Mouse (Mus musculus) kidney, embryonic 15.5 days (tissue): ENCODE results near the gene Lrrc4c. TPM values are rescaled to one million over a fixed set of nuclear protein-coding genes. Genes with fewer than 3 reads are reported as not detected.

ENCODE experiments used
- ATAC-seq: fragments of 200-750 bp; cut with Nextera tagmentation; replicated peaks from 2 replicates; pipeline ENCODE4 v1.8.0; 2017; ENCODE audit warnings: moderate TSS enrichment; ENCODE audit not compliant: low FRiP score
- H3K27ac ChIP-seq: fragments of 300-500 bp; sonication (generic); 2 replicates; pipeline ENCODE4 v1.5.1; 2015; ENCODE audit warnings: mild to moderate bottlenecking, inconsistent platforms
- H3K27me3 ChIP-seq: fragments of 300-500 bp; sonication (generic); 2 replicates; pipeline ENCODE4 v1.6.1; 2015; ENCODE audit warnings: inconsistent platforms
- H3K36me3 ChIP-seq: fragments of 300-500 bp; sonication (generic); 2 replicates; pipeline ENCODE4 v1.6.1; 2015; ENCODE audit warnings: inconsistent platforms
- H3K4me1 ChIP-seq: fragments of 300-500 bp; sonication (generic); 2 replicates; pipeline ENCODE4 v1.6.1; 2015; ENCODE audit warnings: inconsistent platforms
- H3K4me2 ChIP-seq: fragments of 300-500 bp; sonication (generic); 2 replicates; pipeline ENCODE4 v1.6.1; 2015; ENCODE audit warnings: moderate library complexity, mild to moderate bottlenecking, inconsistent platforms
- H3K4me3 ChIP-seq: fragments of 300-500 bp; sonication (generic); replicated peaks from 2 replicates; pipeline ENCODE4 v1.5.1; 2015; ENCODE audit warnings: mild to moderate bottlenecking, inconsistent platforms
- H3K9ac ChIP-seq: fragments of 300-500 bp; sonication (generic); 2 replicates; pipeline ENCODE4 v1.6.1; 2015; ENCODE audit warnings: mild to moderate bottlenecking, inconsistent platforms
- H3K9me3 ChIP-seq: fragments of 300-500 bp; sonication (generic); replicated peaks from 2 replicates; pipeline ENCODE4 v1.6.1; 2016; ENCODE audit warnings: inconsistent platforms
- WGBS: fragments of 180-500 bp; shearing (Covaris S2); methylation state at CpG from one replicate; pipeline ENCODE4 v1.1.7; 2015; ENCODE audit warnings: mixed read lengths; 5-methylcytosine and 5-hydroxymethylcytosine counted together
- polyA plus RNA-seq: library from polyadenylated mRNA; unstranded; fragments of >200 nt; fragmentation: Nextera tagmentation; extraction: Ambion mirVana; gene quantifications from 2 replicates; pipeline ENCODE4 v1.2.1, GENCODE M21; 2015

Lrrc4c gene
- polyA plus RNA-seq, 1 experiment from 2014 or later: 1.4 TPM

DNA sequence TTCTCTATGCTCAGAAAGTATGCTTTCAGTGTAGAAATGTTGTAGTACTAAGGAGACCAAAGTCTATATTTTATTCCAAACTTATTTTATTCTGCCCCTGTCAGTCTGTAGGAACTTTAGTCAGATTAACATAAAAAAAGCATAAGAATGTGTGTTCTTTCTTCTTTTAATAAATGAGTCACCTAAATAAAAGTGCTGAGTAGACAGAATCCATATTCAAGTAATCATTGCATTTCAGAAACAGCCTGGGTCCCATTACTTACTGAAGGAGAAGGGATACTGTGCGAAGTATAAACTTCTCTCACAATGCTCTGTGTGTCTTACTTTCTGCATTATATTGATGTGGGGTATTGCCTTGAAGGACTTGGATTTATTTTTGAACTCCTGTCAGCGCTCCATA is 255.8 kb downstream of the Lrrc4c start:
- 90% methylated on average over 2 of the region's 2 CpGs for WGBS

DNA sequence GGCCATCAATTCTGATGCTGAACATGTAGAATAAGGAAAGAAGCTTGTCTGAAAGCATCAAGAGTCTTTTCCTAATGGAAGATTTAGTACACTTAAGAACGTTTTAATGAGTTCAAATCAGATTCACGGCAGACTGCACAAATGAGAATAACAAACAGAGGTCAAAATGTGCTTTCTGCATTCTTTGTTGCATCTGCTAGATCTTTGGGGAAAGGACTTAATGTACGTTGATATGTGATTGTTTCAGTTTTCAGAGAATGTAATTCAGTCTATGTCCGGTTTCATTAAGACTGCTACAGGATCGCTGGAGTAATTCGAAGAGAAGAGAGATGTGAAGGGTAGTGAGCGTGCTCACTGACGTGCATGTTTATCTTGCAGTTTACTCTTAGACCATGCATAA is 259.7 kb downstream of the Lrrc4c start:
- H3K4me2 ChIP-seq: no peak overlapping the region
- WGBS: 62% methylated on average over 8 of the region's 8 CpGs
- H3K9me3 ChIP-seq: no peaks in the 10 kb centered on the region
- no peak for ATAC-seq
- H3K4me3 ChIP-seq: no peak overlapping the region
- no peaks in the 10 kb centered on the region for H3K27me3 ChIP-seq
- H3K36me3 ChIP-seq: no peaks in the 10 kb centered on the region
- H3K27ac ChIP-seq: no peak overlapping the region
- no peaks in the 10 kb centered on the region for H3K4me1 ChIP-seq
- no peak overlapping the region for H3K9ac ChIP-seq

More for the DNA sequence above, 255.8 kb downstream of the Lrrc4c start:
- Histone ChIP-seq H3K4me3 (no peak overlapping the region), H3K4me1 (no peaks in the 10 kb centered on the region), H3K9ac (no peak overlapping the region), H3K36me3 (no peaks in the 10 kb centered on the region), H3K27ac (no peak overlapping the region), H3K4me2 (no peak overlapping the region), H3K27me3 (no peaks in the 10 kb centered on the region), H3K9me3 (no peaks in the 10 kb centered on the region)
- ATAC-seq: no peak

DNA sequence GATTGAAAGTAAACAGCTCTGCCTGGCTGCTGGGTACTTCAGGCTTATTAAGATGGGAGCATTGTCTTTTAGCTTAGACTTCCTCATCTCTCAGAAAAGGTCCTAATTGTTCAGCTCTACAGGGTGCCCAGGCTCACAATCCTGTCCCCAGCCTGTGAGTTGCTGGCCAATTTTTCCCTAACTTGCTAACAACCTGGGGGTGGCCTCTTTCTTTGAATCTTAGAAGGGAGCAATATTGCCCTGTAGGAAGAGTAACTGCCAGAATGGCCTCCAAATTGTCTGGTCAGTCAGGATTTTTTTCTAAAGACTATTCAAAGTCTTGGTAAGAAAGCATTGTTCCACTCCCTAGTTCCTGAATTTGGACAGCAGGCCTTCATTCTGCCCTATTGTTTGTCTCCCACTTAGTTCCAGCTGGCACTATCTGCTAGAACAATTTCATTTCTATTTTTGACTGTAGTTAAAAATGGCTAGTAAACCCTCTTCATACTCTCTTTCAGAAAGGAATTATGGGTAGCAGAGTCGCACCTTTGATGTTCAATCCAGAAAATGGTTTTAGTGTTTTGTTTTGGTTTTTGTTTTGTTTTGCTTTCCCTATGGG is 262.3 kb downstream of the Lrrc4c start:
- no peaks in the 10 kb centered on the region for H3K36me3 ChIP-seq
- no peak for ATAC-seq
- H3K9ac ChIP-seq: no peak overlapping the region
- no peaks in the 10 kb centered on the region for H3K4me1 ChIP-seq
- no peaks in the 10 kb centered on the region for H3K27me3 ChIP-seq
- 90% methylated on average over 1 of the region's 1 CpGs for WGBS
- no peak overlapping the region for H3K4me3 ChIP-seq
- H3K27ac ChIP-seq: no peak overlapping the region
- H3K9me3 ChIP-seq: no peaks in the 10 kb centered on the region
- no peak overlapping the region for H3K4me2 ChIP-seq

DNA sequence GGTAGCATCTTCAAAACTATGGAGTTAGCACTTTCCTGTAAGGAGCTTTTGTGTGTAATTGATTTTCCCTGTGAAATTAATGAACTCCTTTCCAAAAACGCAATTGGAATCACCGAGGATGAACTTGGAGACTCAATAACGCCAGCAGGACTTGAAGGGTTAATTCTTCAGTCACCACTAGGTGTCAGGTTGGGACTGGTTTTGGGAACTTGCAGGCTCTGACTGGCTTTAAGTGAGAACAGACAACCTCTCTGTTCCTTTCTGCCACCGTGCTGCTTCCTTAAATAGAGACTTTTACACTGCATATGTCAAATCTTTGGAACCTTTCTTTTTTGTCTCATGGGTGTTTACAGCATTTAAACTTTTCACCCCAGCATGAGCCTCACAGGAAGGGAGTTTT is 267.7 kb downstream of the Lrrc4c start:
- no peaks in the 10 kb centered on the region for H3K36me3 ChIP-seq
- 8% methylated on average over 4 of the region's 4 CpGs for WGBS
- H3K9me3 ChIP-seq: no peaks in the 10 kb centered on the region
- no peak overlapping the region for H3K9ac ChIP-seq
- H3K4me3 ChIP-seq: no peak overlapping the region
- ATAC-seq: no peak; the same call in 1 of the 2 replicates
- no peaks in the 10 kb centered on the region for H3K4me1 ChIP-seq
- no peak overlapping the region for H3K27ac ChIP-seq
- no peak overlapping the region for H3K4me2 ChIP-seq
- no peaks in the 10 kb centered on the region for H3K27me3 ChIP-seq

DNA sequence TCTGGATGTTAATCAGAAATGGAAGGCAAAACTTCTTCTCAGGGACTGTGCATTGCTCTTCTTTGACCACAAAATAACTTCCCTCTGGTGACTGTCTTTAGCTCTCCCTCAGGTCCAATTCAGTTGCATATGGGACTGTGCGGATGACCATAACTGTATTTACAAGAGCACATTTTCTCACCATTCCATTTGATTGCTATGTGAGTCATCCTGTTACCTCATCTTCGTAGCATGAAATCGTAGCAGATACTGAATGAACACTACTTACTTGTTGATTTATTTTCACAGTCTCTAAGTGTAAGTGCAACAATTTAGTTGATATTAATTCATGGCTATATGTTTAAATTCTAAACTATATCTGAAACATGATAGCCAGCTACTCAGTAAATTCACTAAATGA is 286.8 kb downstream of the Lrrc4c start:
- Histone ChIP-seq H3K27me3 (no peaks in the 10 kb centered on the region), H3K4me2 (no peak overlapping the region), H3K4me1 (no peaks in the 10 kb centered on the region), H3K36me3 (no peaks in the 10 kb centered on the region), H3K27ac (no peak overlapping the region), H3K9me3 (no peaks in the 10 kb centered on the region), H3K4me3 (no peak overlapping the region), H3K9ac (no peak overlapping the region)
- no peak for ATAC-seq
- 90% methylated on average over 3 of the region's 3 CpGs for WGBS

DNA sequence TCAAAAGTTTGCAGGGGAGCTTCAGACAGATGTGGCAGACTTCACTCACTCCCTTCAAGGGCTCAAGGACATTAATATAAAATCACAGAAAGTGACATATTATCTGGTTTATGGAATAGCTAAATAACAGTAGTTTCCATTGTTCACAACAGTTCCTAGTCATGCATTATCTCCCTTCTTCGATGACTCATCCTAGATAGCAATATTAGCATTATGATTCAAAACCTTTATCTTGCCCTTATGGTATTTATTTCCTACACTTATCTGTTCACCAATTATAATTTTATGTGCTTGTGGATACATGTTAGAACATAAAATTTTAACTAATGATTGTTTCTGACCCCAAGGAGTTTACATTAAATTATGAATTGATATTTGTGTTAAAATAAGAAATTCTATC is 296.2 kb downstream of the Lrrc4c start:
- Histone ChIP-seq H3K4me2 (no peak overlapping the region), H3K4me3 (no peak overlapping the region), H3K27me3 (no peaks in the 10 kb centered on the region), H3K4me1 (no peaks in the 10 kb centered on the region), H3K9ac (no peak overlapping the region), H3K9me3 (no peaks in the 10 kb centered on the region), H3K36me3 (no peaks in the 10 kb centered on the region), H3K27ac (no peak overlapping the region)
- 70% methylated on average over 1 of the region's 1 CpGs for whole genome bisulfite sequencing
- ATAC-seq: no peak

DNA sequence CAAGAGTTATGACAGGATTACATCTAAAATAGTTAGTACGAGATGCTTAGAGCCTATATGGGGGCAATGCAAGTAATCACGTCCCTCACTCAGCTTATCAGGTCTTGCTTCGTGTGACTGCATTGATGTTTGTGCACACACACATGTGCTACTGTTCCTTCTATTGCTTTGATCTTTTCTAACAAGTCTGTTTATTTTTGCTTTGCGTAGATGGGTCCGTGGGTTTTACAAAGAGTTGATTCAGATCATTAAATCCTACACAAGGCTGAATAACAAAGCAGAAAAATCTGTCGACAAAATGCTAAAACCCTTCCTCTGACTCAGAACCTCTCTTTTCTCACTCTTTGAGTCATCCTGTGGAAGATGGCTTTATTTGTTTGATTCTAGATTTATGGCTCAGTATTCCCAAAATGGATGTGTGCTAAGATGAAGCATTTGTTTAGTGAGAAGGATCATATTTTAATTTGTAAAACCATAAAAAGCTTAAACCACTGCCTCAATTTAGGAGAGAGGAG is 300.8 kb downstream of the Lrrc4c start:
- H3K27me3 ChIP-seq: no peaks in the 10 kb centered on the region
- no peaks in the 10 kb centered on the region for H3K36me3 ChIP-seq
- ATAC-seq: no peak
- WGBS: 56% methylated on average over 6 of the region's 6 CpGs
- H3K27ac ChIP-seq: no peak overlapping the region
- H3K9me3 ChIP-seq: no peaks in the 10 kb centered on the region
- no peaks in the 10 kb centered on the region for H3K4me1 ChIP-seq
- H3K9ac ChIP-seq: no peak overlapping the region
- no peak overlapping the region for H3K4me3 ChIP-seq
- H3K4me2 ChIP-seq: no peak overlapping the region

DNA sequence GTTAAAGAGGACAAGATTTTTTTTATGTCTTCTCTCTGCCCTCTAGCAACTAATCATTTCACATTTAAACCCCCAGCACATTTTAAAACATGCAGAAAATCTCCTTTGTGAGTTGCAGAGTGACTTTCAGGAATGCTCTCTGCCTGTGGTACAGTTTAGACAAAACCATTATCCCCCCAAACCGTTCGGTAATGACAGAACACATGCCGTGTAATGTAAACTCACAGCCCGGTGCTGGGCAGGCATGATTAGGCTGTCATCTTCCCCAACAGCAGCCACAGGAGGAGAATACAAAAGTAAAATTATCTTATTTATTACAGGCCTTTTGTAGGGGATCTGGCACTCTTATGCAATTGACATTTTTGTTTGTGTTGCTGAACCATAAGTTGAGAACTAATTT is 349.1 kb downstream of the Lrrc4c start:
- Histone ChIP-seq H3K36me3 (no peaks in the 10 kb centered on the region), H3K4me3 (no peak overlapping the region), H3K4me1 (no peaks in the 10 kb centered on the region), H3K27me3 (no peaks in the 10 kb centered on the region), H3K9me3 (no peaks in the 10 kb centered on the region), H3K4me2 (no peak overlapping the region), H3K9ac (no peak overlapping the region), H3K27ac (no peak overlapping the region)
- WGBS: 53% methylated on average over 4 of the region's 4 CpGs
- no peak for ATAC-seq

DNA sequence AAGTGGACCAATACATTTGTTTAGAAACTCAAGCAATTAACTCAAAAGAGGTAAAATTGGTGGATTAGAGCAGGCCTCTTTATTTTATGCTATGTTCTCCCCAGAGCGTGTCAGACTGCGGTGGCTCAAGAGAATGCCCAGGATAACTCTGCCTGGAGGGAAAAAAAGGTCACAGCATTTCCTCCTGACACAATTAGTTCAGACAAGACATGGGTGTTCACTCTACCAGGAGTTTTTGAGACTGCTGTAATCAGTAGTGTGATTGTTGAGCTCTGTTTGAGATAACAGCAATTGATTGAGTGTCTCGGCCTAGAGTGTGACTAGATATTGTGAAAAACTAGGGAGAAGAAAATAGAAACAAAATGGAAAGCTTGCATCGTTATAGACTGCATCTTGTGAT is 363.8 kb downstream of the Lrrc4c start:
- Histone ChIP-seq H3K36me3 (no peaks in the 10 kb centered on the region), H3K9me3 (no peaks in the 10 kb centered on the region), H3K27ac (no peak overlapping the region), H3K9ac (no peak overlapping the region), H3K4me1 (no peaks in the 10 kb centered on the region), H3K4me2 (no peak overlapping the region), H3K4me3 (no peak overlapping the region), H3K27me3 (no peaks in the 10 kb centered on the region)
- 84% methylated on average over 4 of the region's 4 CpGs for WGBS
- ATAC-seq: no peak

DNA sequence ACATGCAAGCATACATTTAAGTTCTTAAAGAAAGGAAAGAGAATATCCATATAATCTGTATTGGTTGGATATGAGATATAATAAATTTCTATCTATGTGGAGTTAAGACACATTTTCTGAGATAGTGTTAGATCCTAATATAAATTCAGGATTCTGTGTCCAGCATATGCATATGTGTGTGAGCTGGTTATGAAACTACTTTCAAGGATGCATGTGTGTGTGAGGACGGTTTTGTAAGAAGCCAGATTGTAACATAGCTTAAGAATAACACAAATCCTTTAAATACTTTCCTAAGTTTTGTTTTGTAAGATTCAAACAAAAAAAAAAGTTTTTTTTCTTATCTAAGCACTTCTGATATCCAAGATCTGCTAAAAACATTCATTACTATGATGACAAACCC is 367.4 kb downstream of the Lrrc4c start:
- no peak for ATAC-seq
- H3K36me3 ChIP-seq: no peaks in the 10 kb centered on the region
- H3K4me3 ChIP-seq: no peak overlapping the region
- H3K4me1 ChIP-seq: no peaks in the 10 kb centered on the region
- H3K27me3 ChIP-seq: no peaks in the 10 kb centered on the region
- H3K4me2 ChIP-seq: no peak overlapping the region
- no peak overlapping the region for H3K27ac ChIP-seq
- WGBS: 85% methylated on average over 1 of the region's 1 CpGs
- H3K9ac ChIP-seq: no peak overlapping the region
- H3K9me3 ChIP-seq: no peaks in the 10 kb centered on the region

DNA sequence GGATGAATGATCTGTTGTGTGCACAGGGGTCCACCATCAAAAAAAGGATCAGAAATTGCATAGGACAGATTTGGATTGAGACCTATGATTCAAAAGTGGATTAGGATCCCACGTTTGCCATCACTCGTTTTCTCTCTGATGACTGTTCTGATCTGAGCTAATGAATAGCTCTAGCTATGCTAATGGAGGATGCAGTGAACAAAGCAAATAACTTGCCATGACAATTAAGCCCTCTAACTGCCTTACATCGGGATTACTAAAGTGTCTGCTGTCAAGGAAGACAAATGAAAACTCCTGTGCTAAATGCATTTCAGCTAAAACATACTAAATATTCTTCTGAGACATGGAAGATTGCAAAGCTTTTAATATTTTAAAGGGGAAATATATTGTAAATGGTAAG is 387.0 kb downstream of the Lrrc4c start:
- Histone ChIP-seq H3K4me1 (no peaks in the 10 kb centered on the region), H3K4me2 (no peak overlapping the region)
- 34% methylated on average over 3 of the region's 3 CpGs for whole genome bisulfite sequencing

DNA sequence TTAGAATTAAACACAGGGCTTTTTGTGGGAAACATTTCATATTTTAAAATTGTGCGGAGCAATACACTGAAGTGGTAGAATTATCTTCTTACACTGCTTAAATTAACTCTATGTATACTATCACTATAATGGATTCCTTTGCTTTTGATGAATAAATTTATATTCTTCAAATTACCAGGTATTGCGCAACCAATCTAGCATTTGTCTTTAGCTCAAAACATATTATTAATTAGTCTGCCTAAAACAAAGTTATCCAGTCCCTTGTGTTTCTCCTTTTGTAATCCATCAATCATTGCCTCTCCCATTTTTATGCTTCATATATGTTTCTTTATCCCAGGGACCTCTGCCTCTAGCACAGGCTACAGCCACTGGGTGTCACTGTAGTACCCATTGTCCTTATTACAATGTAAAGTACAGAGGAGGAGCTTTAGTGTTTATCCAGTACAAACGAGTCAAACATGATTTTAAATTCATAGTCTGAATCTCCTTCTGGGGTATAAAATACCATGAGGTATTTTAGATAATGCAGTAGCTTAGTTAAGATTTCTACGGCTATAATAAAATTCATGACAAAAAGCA is 389.9 kb downstream of the Lrrc4c start:
- H3K4me3 ChIP-seq: no peak overlapping the region
- H3K36me3 ChIP-seq: no peaks in the 10 kb centered on the region
- H3K9me3 ChIP-seq: no peaks in the 10 kb centered on the region
- H3K9ac ChIP-seq: no peak overlapping the region
- H3K27me3 ChIP-seq: no peaks in the 10 kb centered on the region
- H3K4me1 ChIP-seq: no peaks in the 10 kb centered on the region
- 68% methylated on average over 4 of the region's 4 CpGs for WGBS
- H3K27ac ChIP-seq: no peak overlapping the region
- ATAC-seq: no peak
- no peak overlapping the region for H3K4me2 ChIP-seq

More for the DNA sequence above, 387.0 kb downstream of the Lrrc4c start:
- Histone ChIP-seq H3K27ac (no peak overlapping the region), H3K4me3 (no peak overlapping the region), H3K9ac (no peak overlapping the region), H3K36me3 (no peaks in the 10 kb centered on the region), H3K27me3 (no peaks in the 10 kb centered on the region), H3K9me3 (no peaks in the 10 kb centered on the region)
- no peak for ATAC-seq

DNA sequence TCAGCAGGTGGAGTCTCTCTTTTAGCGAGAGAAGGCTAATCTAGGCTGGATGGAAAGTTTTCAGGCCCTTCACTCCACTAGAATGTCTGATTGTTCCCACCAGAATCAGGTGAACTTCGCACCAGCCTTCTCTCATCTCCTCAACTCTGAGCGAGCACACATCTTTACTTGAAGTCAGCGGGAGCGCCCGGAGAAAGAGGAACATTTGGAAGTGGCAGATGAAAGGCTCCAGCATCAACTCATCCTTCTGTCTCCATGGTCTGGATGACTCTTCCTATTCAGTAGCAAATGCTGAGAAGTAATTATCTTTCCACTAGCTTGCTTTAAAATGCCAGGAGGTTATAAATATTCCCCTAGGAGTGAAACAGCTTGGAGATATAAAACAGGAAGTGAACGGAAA is 396.6 kb downstream of the Lrrc4c start:
- H3K9me3 ChIP-seq: no peaks in the 10 kb centered on the region
- no peak overlapping the region for H3K4me2 ChIP-seq
- H3K27me3 ChIP-seq: no peaks in the 10 kb centered on the region
- WGBS: 83% methylated on average over 7 of the region's 7 CpGs
- no peak for ATAC-seq
- no peak overlapping the region for H3K27ac ChIP-seq
- no peaks in the 10 kb centered on the region for H3K36me3 ChIP-seq
- H3K4me3 ChIP-seq: no peak overlapping the region
- no peak overlapping the region for H3K9ac ChIP-seq
- H3K4me1 ChIP-seq: no peaks in the 10 kb centered on the region
